Mouse (Mus musculus) spleen, adult 2 months (tissue): ENCODE results near the gene Zkscan1. TPM values are rescaled to one million over a fixed set of nuclear protein-coding genes. Genes with fewer than 3 reads are reported as not detected.

Source experiments
- DNase-seq, 2 experiments: peaks; one replicate each; pipeline versions ENCODE4 v3.0.0 to v3.0.0-alpha.2; 2012 to 2021; ENCODE audit warnings: low spot score in 2 of 2, low read depth in 1 of 2
- H3K27ac ChIP-seq: fragments of 200-500 bp; 2 replicates; pipeline ENCODE4 v1.5.1; 2012; ENCODE audit warnings: low read length, inconsistent platforms; ENCODE audit not compliant: insufficient read depth
- H3K27me3 ChIP-seq: fragments of 200-500 bp; 2 replicates; pipeline ENCODE4 v1.6.1; 2012; ENCODE audit warnings: mild to moderate bottlenecking, moderate library complexity, low read length, inconsistent platforms; ENCODE audit not compliant: control insufficient read depth, insufficient read depth
- H3K36me3 ChIP-seq: fragments of 200-500 bp; 2 replicates; pipeline ENCODE4 v1.6.1; 2012; ENCODE audit warnings: mild to moderate bottlenecking, low read length, inconsistent platforms; ENCODE audit not compliant: control insufficient read depth, insufficient read depth
- H3K4me1 ChIP-seq: fragments of 200-500 bp; 2 replicates; pipeline ENCODE4 v1.6.1; 2011; ENCODE audit warnings: inconsistent platforms; ENCODE audit not compliant: control insufficient read depth, insufficient read depth, insufficient read length
- H3K4me3 ChIP-seq: fragments of 200-500 bp; 2 replicates; pipeline ENCODE4 v1.5.1; 2011; ENCODE audit warnings: mild to moderate bottlenecking, inconsistent platforms; ENCODE audit not compliant: insufficient read depth, insufficient read length; ENCODE audit errors: extremely low read depth
- CTCF ChIP-seq: fragments of 200-500 bp; IDR thresholded peaks from 2 replicates; pipeline ENCODE4 v1.5.1; 2011; ENCODE audit warnings: mild to moderate bottlenecking, inconsistent platforms; ENCODE audit not compliant: insufficient read depth, insufficient read length, insufficient replicate concordance; ENCODE audit errors: extremely low read depth
- POLR2A ChIP-seq: fragments of 200-500 bp; IDR thresholded peaks from 2 replicates; pipeline ENCODE4 v1.6.1; 2011; ENCODE audit warnings: low read depth, low read length, inconsistent platforms
- WGBS: fragments of 180-500 bp; shearing (Covaris S2); methylation state at CpG from one replicate; pipeline ENCODE4 v1.1.7; 2018; 5-methylcytosine and 5-hydroxymethylcytosine counted together
- polyA plus RNA-seq: library from polyadenylated mRNA; depleted of rRNA; stranded (reverse); fragments of >200 nt; gene quantifications from 2 replicates; pipeline ENCODE4 v1.2.3, GENCODE M21; 2012

Gene Zkscan1
- polyA plus RNA-seq, 1 experiment, result 1.6 TPM

DNA sequence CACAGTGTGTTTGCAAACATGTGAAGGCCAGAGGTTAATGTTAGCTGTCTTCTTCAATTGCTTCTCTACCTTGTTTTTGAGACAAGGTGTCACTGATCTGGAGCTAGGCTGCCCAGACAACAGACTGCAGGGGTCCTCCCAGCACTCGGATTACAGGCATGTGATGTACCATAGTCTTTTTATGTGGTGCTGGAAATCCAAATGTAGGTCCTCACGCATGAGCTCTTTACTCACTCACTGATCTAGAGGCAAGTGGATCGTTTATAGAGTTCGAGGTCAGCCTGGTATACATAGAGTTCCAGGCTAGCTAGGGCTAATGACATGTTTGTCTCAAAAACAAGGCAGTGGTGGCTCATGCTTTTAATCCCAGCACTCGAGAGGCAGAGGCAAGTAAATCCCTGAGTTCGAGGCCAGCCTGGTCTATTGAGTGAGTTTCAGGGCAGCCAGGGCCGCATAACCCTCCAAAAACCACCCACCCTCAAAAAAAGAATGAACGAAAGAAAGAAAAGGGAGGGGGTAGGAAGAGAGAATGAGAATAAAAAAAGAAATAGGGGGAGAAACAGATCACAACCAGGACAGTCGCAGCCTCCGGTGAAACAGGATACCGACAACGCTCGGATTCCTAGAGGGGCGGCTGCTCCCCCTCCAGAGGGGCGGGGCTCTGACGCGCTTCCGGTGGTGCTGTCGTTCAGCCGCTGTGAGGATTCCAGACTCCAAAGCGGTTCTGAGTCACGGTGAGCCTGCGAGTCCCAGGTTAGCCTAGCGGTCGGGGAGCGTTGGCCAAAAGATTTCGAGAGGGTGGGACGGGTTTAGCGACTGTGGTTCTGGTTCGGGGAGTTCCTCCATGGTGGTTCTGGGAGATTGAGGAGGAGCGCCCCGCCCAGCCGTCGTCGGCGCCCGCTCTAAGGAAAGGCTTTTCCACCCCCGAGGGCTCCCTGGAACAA lies 31.6 kb downstream of the Zkscan1 start, which contains the start of gene Zscan21:
Gene Zscan21 (plus strand): TSS at position 649 of the 944 bp plus-strand sequence.
- Histone ChIP-seq H3K27me3 (no peaks in the 10 kb centered on the region), H3K27ac (peak within 1 kb of the TSS; percentile 84), H3K36me3 (peaks cover 1% of the 10 kb centered on the region; the same call in 1 of the 2 replicates), H3K4me3 (peak within 1 kb of the TSS; percentile 85), H3K4me1 (peaks cover 3% of the 10 kb centered on the region; the same call in 1 of the 2 replicates)
- 7% methylated on average over 38 of the region's 38 CpGs for WGBS
- TF ChIP-seq CTCF (no peak), POLR2A (peak; percentile 67)
- DNase-seq, result peak; percentile 66 to 81

- TF ChIP-seq POLR2A, result no peak
- TF ChIP-seq CTCF, result no peak
- 7% methylated on average over 16 of the region's 16 CpGs for WGBS
- Histone ChIP-seq H3K36me3 (peaks cover 1% of the 10 kb centered on the region; the same call in 1 of the 2 replicates), H3K4me3 (peak overlapping the region; percentile 85), H3K27ac (peak overlapping the region; percentile 84), H3K27me3 (no peaks in the 10 kb centered on the region), H3K4me1 (peaks cover 3% of the 10 kb centered on the region; the same call in 1 of the 2 replicates)
- no peak for DNase-seq
Measured at GRCm38 (mm10) chr5:138117199-138118015, 32.5 kb downstream of the Zkscan1 start.

DNA sequence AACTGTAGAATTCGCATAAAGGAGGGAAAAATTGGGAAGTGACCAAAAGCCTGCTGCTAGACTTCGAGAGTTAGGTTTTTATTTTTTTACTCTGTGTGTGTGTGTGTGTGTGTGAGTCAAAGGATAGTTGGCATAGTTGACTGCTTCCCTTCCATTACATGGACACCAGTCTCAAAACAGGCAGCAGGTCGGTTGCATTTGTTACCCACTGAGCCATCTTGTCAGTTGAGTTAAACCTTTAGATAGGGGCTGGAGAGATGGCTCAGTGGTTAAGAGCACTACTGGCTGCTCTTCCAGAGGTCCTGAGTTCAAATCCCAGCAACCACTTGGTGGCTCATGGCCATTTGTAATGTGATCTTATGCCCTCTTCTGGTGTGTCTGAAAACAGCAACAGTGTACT lies 33.2 kb downstream of the Zkscan1 start:
- no peak for TF ChIP-seq POLR2A
- H3K4me3 ChIP-seq, result no peak overlapping the region
- H3K36me3 ChIP-seq, result peaks cover 1% of the 10 kb centered on the region; the same call in 1 of the 2 replicates
- no peak for DNase-seq
- no peak overlapping the region for H3K27ac ChIP-seq
- H3K27me3 ChIP-seq, result no peaks in the 10 kb centered on the region
- 70% methylated on average over 3 of the region's 3 CpGs for WGBS
- peaks cover 3% of the 10 kb centered on the region; the same call in 1 of the 2 replicates for H3K4me1 ChIP-seq

- Histone ChIP-seq H3K36me3 (peaks cover 25% of the 10 kb centered on the region), H3K4me3 (no peak overlapping the region), H3K27me3 (no peaks in the 10 kb centered on the region), H3K27ac (no peak overlapping the region), H3K4me1 (no peaks in the 10 kb centered on the region)
- WGBS, result 94% methylated on average over 5 of the region's 5 CpGs
- DNase-seq, result no peak
- no peak for TF ChIP-seq POLR2A
Measured at GRCm38 (mm10) chr5:138132425-138133064, 47.7 kb downstream of the Zkscan1 start.

GRCm38 (mm10) chr5:138137257-138137656 lies 52.4 kb downstream of the Zkscan1 start:
- Histone ChIP-seq H3K4me3 (no peak overlapping the region), H3K27ac (no peak overlapping the region), H3K27me3 (no peaks in the 10 kb centered on the region), H3K4me1 (no peaks in the 10 kb centered on the region), H3K36me3 (peaks cover 10% of the 10 kb centered on the region)
- DNase-seq, result no peak
- no peak for TF ChIP-seq CTCF
- no peak for TF ChIP-seq POLR2A
- whole genome bisulfite sequencing, result 77% methylated on average over 4 of the region's 4 CpGs

- Histone ChIP-seq H3K27me3 (no peaks in the 10 kb centered on the region), H3K27ac (no peak overlapping the region), H3K4me1 (no peaks in the 10 kb centered on the region), H3K4me3 (no peak overlapping the region), H3K36me3 (peaks cover 5% of the 10 kb centered on the region)
- no peak for DNase-seq
- 42% methylated on average over 8 of the region's 8 CpGs for WGBS
- TF ChIP-seq POLR2A (no peak), CTCF (peak; percentile 13; the same call in 1 of the 2 replicates)
Measured at GRCm38 (mm10) chr5:138137935-138138549, 53.2 kb downstream of the Zkscan1 start.
